Mouse (Mus musculus): Measurements from ENCODE around the gene Cytip. TPM values are rescaled to one million over a fixed set of nuclear protein-coding genes. Genes with fewer than 3 reads are reported as not detected.
"Not testable (repeated sequence)": the region's sequence is repeated elsewhere in the genome, so short reads cannot be mapped to it uniquely, and the experiment has no call there.

The Cytip gene
- polyA plus RNA-seq, 1 experiment from 2014 or later, result 0.23 TPM

GRCm38 (mm10) chr2:58138611-58139010, 56.7 kb downstream of the Cytip start:
- H3K4me1 ChIP-seq, result no peaks in the 10 kb centered on the region
- no peaks in the 10 kb centered on the region for H3K9me3 ChIP-seq (replicated peaks)
- no peaks in the 10 kb centered on the region for H3K27me3 ChIP-seq
- H3K36me3 ChIP-seq, result no peaks in the 10 kb centered on the region
- H3K27ac ChIP-seq, result no peak overlapping the region
- H3K4me3 ChIP-seq, result no peak overlapping the region
- 88% methylated on average over 5 of the region's 5 CpGs for WGBS
- H3K9ac ChIP-seq, result no peak overlapping the region
- no peak overlapping the region for H3K4me2 ChIP-seq (replicated peaks)
- ATAC-seq (ENCODE audit: low FRiP score), result no peak

- H3K4me1 ChIP-seq, result no peaks in the 10 kb centered on the region
- no peaks in the 10 kb centered on the region for H3K27me3 ChIP-seq
- WGBS, result 90% methylated on average over 7 of the region's 7 CpGs
- no peak overlapping the region for H3K4me2 ChIP-seq (replicated peaks)
- no peak overlapping the region for H3K9ac ChIP-seq
- no peak overlapping the region for H3K27ac ChIP-seq
- no peak overlapping the region for H3K4me3 ChIP-seq
- no peaks in the 10 kb centered on the region for H3K36me3 ChIP-seq
- H3K9me3 ChIP-seq (replicated peaks), result no peaks in the 10 kb centered on the region
- ATAC-seq (ENCODE audit: low FRiP score), result no peak
Observed at GRCm38 (mm10) chr2:58137676-58138075, 57.7 kb downstream of the Cytip start.

GRCm38 (mm10) chr2:58136526-58136925, 58.8 kb downstream of the Cytip start:
- 97% methylated on average over 4 of the region's 4 CpGs for WGBS
- H3K36me3 ChIP-seq, result no peaks in the 10 kb centered on the region
- H3K9ac ChIP-seq, result no peak overlapping the region
- H3K9me3 ChIP-seq (replicated peaks), result no peaks in the 10 kb centered on the region
- ATAC-seq (ENCODE audit: low FRiP score), result no peak
- H3K27me3 ChIP-seq, result no peaks in the 10 kb centered on the region
- H3K27ac ChIP-seq, result no peak overlapping the region
- H3K4me1 ChIP-seq, result no peaks in the 10 kb centered on the region
- no peak overlapping the region for H3K4me3 ChIP-seq
- H3K4me2 ChIP-seq (replicated peaks), result no peak overlapping the region

GRCm38 (mm10) chr2:58135061-58135463, 60.3 kb downstream of the Cytip start:
- Histone ChIP-seq H3K27me3 (no peaks in the 10 kb centered on the region), H3K27ac (no peak overlapping the region), H3K9ac (no peak overlapping the region), H3K4me1 (no peaks in the 10 kb centered on the region), H3K36me3 (no peaks in the 10 kb centered on the region), H3K9me3 (replicated peaks) (no peaks in the 10 kb centered on the region), H3K4me3 (no peak overlapping the region), H3K4me2 (replicated peaks) (no peak overlapping the region)
- no peak for ATAC-seq (ENCODE audit: low FRiP score)
- 84% methylated on average over 2 of the region's 2 CpGs for WGBS

GRCm38 (mm10) chr2:58132597-58132996, 62.7 kb downstream of the Cytip start:
- no peak overlapping the region for H3K4me3 ChIP-seq
- H3K4me2 ChIP-seq (replicated peaks), result no peak overlapping the region
- no peaks in the 10 kb centered on the region for H3K4me1 ChIP-seq
- no peak overlapping the region for H3K27ac ChIP-seq
- no peaks in the 10 kb centered on the region for H3K27me3 ChIP-seq
- 71% methylated on average over 2 of the region's 2 CpGs for WGBS
- ATAC-seq (ENCODE audit: low FRiP score), result no peak
- no peaks in the 10 kb centered on the region for H3K36me3 ChIP-seq
- H3K9ac ChIP-seq, result no peak overlapping the region
- H3K9me3 ChIP-seq (replicated peaks), result no peaks in the 10 kb centered on the region

- Histone ChIP-seq H3K4me1 (no peaks in the 10 kb centered on the region), H3K4me2 (replicated peaks) (no peak overlapping the region), H3K9ac (no peak overlapping the region), H3K9me3 (replicated peaks) (no peaks in the 10 kb centered on the region), H3K27ac (no peak overlapping the region), H3K27me3 (no peaks in the 10 kb centered on the region), H3K4me3 (no peak overlapping the region), H3K36me3 (no peaks in the 10 kb centered on the region)
- 89% methylated on average over 5 of the region's 5 CpGs for WGBS
- no peak for ATAC-seq (ENCODE audit: low FRiP score)
Observed at GRCm38 (mm10) chr2:58129903-58130302, 65.4 kb downstream of the Cytip start.

- ATAC-seq (ENCODE audit: low FRiP score), result no peak
- no peak overlapping the region for H3K9ac ChIP-seq
- no peaks in the 10 kb centered on the region for H3K9me3 ChIP-seq (replicated peaks)
- H3K4me3 ChIP-seq, result no peak overlapping the region
- no peak overlapping the region for H3K27ac ChIP-seq
- H3K4me2 ChIP-seq (replicated peaks), result no peak overlapping the region
- H3K4me1 ChIP-seq, result no peaks in the 10 kb centered on the region
- whole genome bisulfite sequencing, result 76% methylated on average over 4 of the region's 4 CpGs
- no peaks in the 10 kb centered on the region for H3K36me3 ChIP-seq
- H3K27me3 ChIP-seq, result no peaks in the 10 kb centered on the region
Observed at GRCm38 (mm10) chr2:58111105-58111504, 84.2 kb downstream of the Cytip start.

- 89% methylated on average over 15 of the region's 16 CpGs for WGBS
- H3K4me2 ChIP-seq (replicated peaks); H3K36me3 ChIP-seq; H3K4me3 ChIP-seq; ATAC-seq (ENCODE audit: low FRiP score); H3K27ac ChIP-seq; H3K27me3 ChIP-seq; H3K9me3 ChIP-seq (replicated peaks); H3K4me1 ChIP-seq; H3K9ac ChIP-seq: not testable (repeated sequence)
Observed at GRCm38 (mm10) chr2:58107887-58108286, 87.4 kb downstream of the Cytip start.

GRCm38 (mm10) chr2:58107046-58107445, 88.3 kb downstream of the Cytip start:
- Histone ChIP-seq H3K4me1 (no peaks in the 10 kb centered on the region), H3K27ac (no peak overlapping the region), H3K9me3 (replicated peaks) (no peaks in the 10 kb centered on the region), H3K4me3 (no peak overlapping the region), H3K9ac (no peak overlapping the region), H3K36me3 (no peaks in the 10 kb centered on the region), H3K4me2 (replicated peaks) (no peak overlapping the region), H3K27me3 (no peaks in the 10 kb centered on the region)
- ATAC-seq (ENCODE audit: low FRiP score), result no peak
- WGBS, result 90% methylated on average over 6 of the region's 6 CpGs

GRCm38 (mm10) chr2:58094818-58095217, 100.5 kb downstream of the Cytip start:
- Histone ChIP-seq H3K4me2 (replicated peaks) (no peak overlapping the region), H3K4me1 (no peaks in the 10 kb centered on the region), H3K36me3 (no peaks in the 10 kb centered on the region), H3K9ac (no peak overlapping the region), H3K27me3 (no peaks in the 10 kb centered on the region), H3K9me3 (replicated peaks) (no peaks in the 10 kb centered on the region), H3K27ac (no peak overlapping the region), H3K4me3 (no peak overlapping the region)
- ATAC-seq (ENCODE audit: low FRiP score), result no peak
- WGBS, result 60% methylated on average over 1 of the region's 1 CpGs

GRCm38 (mm10) chr2:58086420-58086819, 108.9 kb downstream of the Cytip start:
- Histone ChIP-seq H3K4me2 (replicated peaks) (no peak overlapping the region), H3K9me3 (replicated peaks) (no peaks in the 10 kb centered on the region), H3K4me1 (no peaks in the 10 kb centered on the region), H3K4me3 (no peak overlapping the region), H3K27ac (no peak overlapping the region), H3K9ac (no peak overlapping the region), H3K27me3 (no peaks in the 10 kb centered on the region), H3K36me3 (no peaks in the 10 kb centered on the region)
- WGBS, result 89% methylated on average over 1 of the region's 1 CpGs
- ATAC-seq (ENCODE audit: low FRiP score), result no peak

- no peak for ATAC-seq (ENCODE audit: low FRiP score)
- Histone ChIP-seq H3K9me3 (replicated peaks) (no peaks in the 10 kb centered on the region), H3K27me3 (no peaks in the 10 kb centered on the region), H3K4me1 (no peaks in the 10 kb centered on the region), H3K4me2 (replicated peaks) (no peak overlapping the region), H3K4me3 (no peak overlapping the region), H3K36me3 (no peaks in the 10 kb centered on the region), H3K27ac (no peak overlapping the region), H3K9ac (no peak overlapping the region)
- WGBS, result 82% methylated on average over 1 of the region's 1 CpGs
Observed at GRCm38 (mm10) chr2:58079849-58080248, 115.5 kb downstream of the Cytip start.

Measured in hindbrain, embryonic 12.5 days (tissue).